Mouse (Mus musculus): ENCODE measurements around the gene Cep104. TPM values are rescaled to one million over a fixed set of nuclear protein-coding genes. Genes with fewer than 3 reads are reported as not detected.
A peak's percentile ranks its signal among the peaks of the same experiment; 100 is the strongest.

The Cep104 gene
- polyA plus RNA-seq, 1 experiment from 2014 or later, result 17.9 TPM

GRCm38 (mm10) chr4:153956569-153957405 is 18.2 kb upstream of the Cep104 start, which contains the start of gene A430005L14Rik:
Gene A430005L14Rik (plus strand): TSS chr4:153957237.
- H3K36me3 ChIP-seq, result peaks cover 25% of the 10 kb centered on the region
- peaks cover 23% of the 10 kb centered on the region for H3K4me1 ChIP-seq
- peak within 1 kb of the TSS; percentile 95 for H3K27ac ChIP-seq
- H3K4me2 ChIP-seq, result peak within 1 kb of the TSS; percentile 86
- H3K27me3 ChIP-seq, result peaks cover 6% of the 10 kb centered on the region; the same call in 1 of the 2 replicates
- 2% methylated on average over 64 of the region's 67 CpGs for WGBS
- H3K9ac ChIP-seq, result peak within 1 kb of the TSS; percentile 92
- H3K9me3 ChIP-seq, result no peaks in the 10 kb centered on the region
- H3K4me3 ChIP-seq, result peak within 1 kb of the TSS; percentile 76
- ATAC-seq (ENCODE audit: insufficient number of reproducible peaks, insufficient read depth, low FRiP score, low TSS enrichment, low read depth), result peak; percentile 92

DNA sequence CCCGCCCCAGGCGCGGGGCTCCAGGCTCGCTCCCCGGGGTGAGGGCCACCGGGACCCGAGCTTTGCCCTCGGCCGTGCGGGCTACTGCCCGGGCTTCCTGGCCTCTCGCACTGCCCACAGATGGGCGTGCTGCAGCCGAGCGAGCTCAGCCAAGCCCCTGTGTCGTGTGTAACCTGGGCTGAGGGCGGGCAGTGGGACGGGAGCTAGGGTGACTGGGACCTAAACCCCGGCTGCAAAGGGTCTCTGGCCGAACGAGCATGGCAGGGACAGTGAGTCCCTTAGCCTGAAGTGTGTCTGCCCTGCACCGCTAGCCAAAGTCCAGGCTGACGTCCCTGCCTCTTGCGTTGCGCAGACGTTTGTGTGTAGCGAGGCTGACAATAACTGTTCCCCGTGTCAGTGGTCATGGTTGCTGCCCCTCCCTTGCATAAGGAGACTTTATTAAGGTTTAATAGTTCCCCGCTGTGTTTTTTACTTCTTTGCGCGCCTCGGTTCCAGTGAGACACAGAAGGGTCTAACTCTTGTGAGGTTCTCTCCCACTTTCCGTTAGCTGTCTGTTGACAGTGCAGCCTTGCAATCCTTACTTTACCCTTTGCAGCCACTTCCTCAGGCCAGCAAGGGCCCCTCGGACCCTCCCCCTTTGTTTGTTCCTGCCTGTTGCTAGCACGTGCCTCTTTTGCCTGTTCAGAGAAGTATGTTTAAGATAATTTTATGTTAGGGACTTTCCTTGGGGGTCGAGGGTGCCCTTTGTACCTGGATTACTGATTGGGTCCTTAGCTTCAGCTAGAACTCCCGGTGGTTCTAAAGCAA is 17.3 kb upstream of the Cep104 start:
- Histone ChIP-seq H3K4me2 (peak overlapping the region; percentile 86), H3K27me3 (peaks cover 6% of the 10 kb centered on the region; the same call in 1 of the 2 replicates)
- no peak; the same call in 1 of the 2 replicates for ATAC-seq (ENCODE audit: insufficient number of reproducible peaks, insufficient read depth, low FRiP score, low TSS enrichment, low read depth)

DNA sequence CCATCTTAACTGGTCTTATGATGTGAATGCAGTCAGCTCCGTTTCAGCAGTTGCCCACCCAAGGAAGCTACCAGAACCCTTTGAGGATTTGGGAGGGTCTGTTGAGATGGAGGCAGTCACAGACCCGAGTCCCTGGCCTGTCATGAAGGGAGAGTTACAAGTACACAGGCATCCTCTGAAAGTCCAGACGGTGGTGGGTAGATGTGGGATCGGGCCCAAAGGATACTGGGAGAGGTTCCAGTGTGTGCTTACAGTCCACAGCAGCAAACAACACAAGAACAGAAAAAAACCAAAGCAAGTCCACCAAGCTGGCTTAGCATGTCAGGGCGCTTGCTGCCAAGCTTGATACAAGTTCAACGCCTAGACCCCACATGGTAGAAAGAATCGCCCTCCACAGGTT is 12.4 kb upstream of the Cep104 start:
- no peak for ATAC-seq (ENCODE audit: insufficient number of reproducible peaks, insufficient read depth, low FRiP score, low TSS enrichment, low read depth)
- H3K4me2 ChIP-seq, result no peak overlapping the region

More for the DNA sequence above, 17.3 kb upstream of the Cep104 start:
- Histone ChIP-seq H3K36me3 (peaks cover 33% of the 10 kb centered on the region), H3K9ac (peak overlapping the region; percentile 92), H3K9me3 (no peaks in the 10 kb centered on the region), H3K4me1 (peaks cover 15% of the 10 kb centered on the region), H3K4me3 (peak overlapping the region; percentile 76), H3K27ac (peak overlapping the region; percentile 95)
- WGBS, result under 1% methylated on average over 36 of the region's 37 CpGs

DNA sequence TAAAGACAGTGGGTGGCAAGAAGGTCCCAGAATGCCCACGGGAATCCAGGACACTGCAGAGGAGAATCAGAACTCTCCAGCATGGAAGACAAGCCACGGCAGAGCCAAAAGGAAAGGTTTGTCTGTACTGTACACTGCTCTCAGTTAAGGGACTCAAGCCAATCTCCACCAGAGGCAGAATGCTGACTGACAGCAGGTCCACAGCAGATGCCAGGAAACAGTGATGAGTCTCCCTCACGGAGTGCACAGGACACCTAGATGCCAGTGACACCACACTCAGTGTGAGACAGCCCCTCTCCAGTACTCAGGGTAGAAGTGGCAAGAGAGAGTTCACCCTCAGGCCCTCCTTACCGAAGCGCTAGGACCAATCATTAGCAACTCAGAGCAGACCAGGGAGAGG is 8.3 kb upstream of the Cep104 start:
- no peak for ATAC-seq (ENCODE audit: insufficient number of reproducible peaks, insufficient read depth, low FRiP score, low TSS enrichment, low read depth)
- Histone ChIP-seq H3K27ac (no peak overlapping the region), H3K4me1 (no peaks in the 10 kb centered on the region), H3K9me3 (no peaks in the 10 kb centered on the region), H3K27me3 (no peaks in the 10 kb centered on the region), H3K4me2 (no peak overlapping the region), H3K9ac (no peak overlapping the region), H3K4me3 (no peak overlapping the region), H3K36me3 (peaks cover 88% of the 10 kb centered on the region)
- WGBS, result 85% methylated on average over 5 of the region's 5 CpGs

More for the DNA sequence above, 12.4 kb upstream of the Cep104 start:
- WGBS, result 82% methylated on average over 7 of the region's 7 CpGs
- H3K27ac ChIP-seq, result no peak overlapping the region
- H3K27me3 ChIP-seq, result no peaks in the 10 kb centered on the region
- H3K4me1 ChIP-seq, result peaks cover 11% of the 10 kb centered on the region
- no peak overlapping the region for H3K4me3 ChIP-seq
- H3K9me3 ChIP-seq, result no peaks in the 10 kb centered on the region
- peaks cover 80% of the 10 kb centered on the region for H3K36me3 ChIP-seq
- H3K9ac ChIP-seq, result no peak overlapping the region

GRCm38 (mm10) chr4:153967556-153967955 is 7.4 kb upstream of the Cep104 start:
- H3K27me3 ChIP-seq, result no peaks in the 10 kb centered on the region
- no peak for ATAC-seq (ENCODE audit: insufficient number of reproducible peaks, insufficient read depth, low FRiP score, low TSS enrichment, low read depth)
- H3K4me3 ChIP-seq, result no peak overlapping the region
- peak overlapping the region; percentile 40; the same call in 1 of the 2 replicates for H3K27ac ChIP-seq
- H3K36me3 ChIP-seq, result peaks cover 81% of the 10 kb centered on the region
- whole genome bisulfite sequencing, result 74% methylated on average over 2 of the region's 2 CpGs
- no peaks in the 10 kb centered on the region for H3K4me1 ChIP-seq
- no peaks in the 10 kb centered on the region for H3K9me3 ChIP-seq
- no peak overlapping the region for H3K4me2 ChIP-seq
- H3K9ac ChIP-seq, result peak overlapping the region; percentile 27; the same call in 1 of the 2 replicates

DNA sequence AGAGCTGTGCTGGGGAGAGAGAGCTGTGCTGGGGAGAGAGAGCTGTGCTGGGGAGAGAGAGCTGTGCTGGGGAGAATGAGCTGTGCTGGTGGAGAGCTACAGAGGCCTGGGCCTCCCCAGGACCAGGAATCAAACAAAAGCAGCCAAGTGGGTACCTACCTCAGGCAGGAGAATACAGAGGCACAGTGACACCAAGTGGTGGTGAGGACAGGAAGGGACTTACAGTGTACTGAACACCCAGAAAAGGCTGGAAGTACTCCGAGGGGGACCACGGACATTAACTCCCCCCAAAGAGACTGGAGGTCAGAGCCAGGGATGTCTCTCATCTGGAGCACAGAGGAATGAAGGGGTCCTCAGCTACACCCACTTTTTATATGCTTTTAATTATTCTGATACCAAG is 6.9 kb upstream of the Cep104 start:
- Histone ChIP-seq H3K4me2 (no peak overlapping the region), H3K9ac (no peak overlapping the region), H3K4me1 (no peaks in the 10 kb centered on the region; the same call in 1 of the 2 replicates), H3K27me3 (no peaks in the 10 kb centered on the region), H3K27ac (peak overlapping the region; percentile 64), H3K9me3 (no peaks in the 10 kb centered on the region), H3K36me3 (peaks cover 76% of the 10 kb centered on the region), H3K4me3 (no peak overlapping the region)
- ATAC-seq (ENCODE audit: insufficient number of reproducible peaks, insufficient read depth, low FRiP score, low TSS enrichment, low read depth), result no peak
- WGBS, result 77% methylated on average over 2 of the region's 2 CpGs

- 0 out of 2 replicates have a peak, but pooled peaks have one; percentile 13 for ATAC-seq (ENCODE audit: insufficient number of reproducible peaks, insufficient read depth, low FRiP score, low TSS enrichment, low read depth)
- under 1% methylated on average over 33 of the region's 33 CpGs for WGBS
- Histone ChIP-seq H3K4me3 (peak overlapping the region; percentile 99), H3K9ac (peak overlapping the region; percentile 94), H3K27ac (peak overlapping the region; percentile 33; the same call in 1 of the 2 replicates), H3K4me2 (peak overlapping the region; percentile 92), H3K4me1 (peaks cover 25% of the 10 kb centered on the region), H3K36me3 (peaks cover 33% of the 10 kb centered on the region), H3K27me3 (no peaks in the 10 kb centered on the region), H3K9me3 (no peaks in the 10 kb centered on the region)
Measured at GRCm38 (mm10) chr4:153975292-153975662, 283 bp downstream of the Cep104 start.

DNA sequence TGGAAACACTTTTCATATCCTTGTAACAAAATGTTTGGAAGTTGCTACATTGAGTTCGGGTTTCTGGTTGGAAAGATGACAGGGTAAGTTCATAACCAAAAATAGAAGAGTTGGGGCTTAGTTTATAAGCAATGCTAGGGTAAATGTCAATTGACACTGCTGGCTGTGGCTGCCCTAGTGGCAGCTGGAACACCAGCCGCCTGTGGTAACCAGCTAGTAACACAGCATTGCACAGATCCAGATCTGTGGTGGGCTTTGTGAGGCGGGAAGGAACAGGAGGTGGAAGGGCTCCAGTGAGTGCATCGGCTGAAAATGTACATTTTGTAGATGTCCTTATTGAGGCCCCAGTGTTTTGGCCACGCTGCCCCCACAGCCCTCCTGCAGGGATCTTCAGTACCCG is 774 bp downstream of the Cep104 start:
- Histone ChIP-seq H3K9ac (peak overlapping the region; percentile 94), H3K4me3 (peak overlapping the region; percentile 99), H3K36me3 (peaks cover 33% of the 10 kb centered on the region)

GRCm38 (mm10) chr4:153979243-153979642 is 4.2 kb downstream of the Cep104 start:
- Histone ChIP-seq H3K9ac (no peak overlapping the region), H3K4me2 (no peak overlapping the region), H3K27ac (no peak overlapping the region), H3K4me3 (no peak overlapping the region), H3K4me1 (peaks cover 16% of the 10 kb centered on the region), H3K36me3 (peaks cover 53% of the 10 kb centered on the region), H3K27me3 (no peaks in the 10 kb centered on the region), H3K9me3 (no peaks in the 10 kb centered on the region)
- no peak for ATAC-seq (ENCODE audit: insufficient number of reproducible peaks, insufficient read depth, low FRiP score, low TSS enrichment, low read depth)
- WGBS, result 91% methylated on average over 10 of the region's 10 CpGs

More for the DNA sequence above, 774 bp downstream of the Cep104 start:
- Histone ChIP-seq H3K27me3 (no peaks in the 10 kb centered on the region), H3K9me3 (no peaks in the 10 kb centered on the region), H3K4me2 (peak overlapping the region; percentile 92), H3K27ac (no peak overlapping the region), H3K4me1 (peaks cover 25% of the 10 kb centered on the region)
- no peak for ATAC-seq (ENCODE audit: insufficient number of reproducible peaks, insufficient read depth, low FRiP score, low TSS enrichment, low read depth)
- 44% methylated on average over 6 of the region's 6 CpGs for WGBS

DNA sequence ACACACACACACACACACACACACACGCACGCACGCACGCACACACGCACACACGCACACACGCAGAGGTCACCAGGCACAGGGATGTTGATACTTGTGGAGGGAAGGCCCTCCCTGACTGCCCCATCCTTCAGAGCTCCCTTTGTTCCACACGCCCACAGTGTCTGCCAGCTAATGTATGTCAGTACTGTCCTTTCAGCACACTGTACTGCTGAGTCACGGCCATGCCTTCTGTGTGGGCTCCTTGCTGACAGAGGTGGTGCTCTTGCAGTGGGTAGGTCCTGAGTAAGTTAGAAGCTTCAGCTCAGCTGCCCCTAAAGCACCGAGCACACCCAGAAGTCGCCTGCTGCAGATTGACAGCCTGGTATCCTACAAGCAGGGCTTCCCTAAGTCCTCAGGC is 5.5 kb downstream of the Cep104 start:
- ATAC-seq (ENCODE audit: insufficient number of reproducible peaks, insufficient read depth, low FRiP score, low TSS enrichment, low read depth), result no peak
- Histone ChIP-seq H3K27ac (no peak overlapping the region), H3K9ac (no peak overlapping the region), H3K36me3 (peaks cover 65% of the 10 kb centered on the region), H3K27me3 (no peaks in the 10 kb centered on the region), H3K4me2 (no peak overlapping the region), H3K4me1 (peaks cover 15% of the 10 kb centered on the region), H3K4me3 (no peak overlapping the region), H3K9me3 (no peaks in the 10 kb centered on the region)
- 94% methylated on average over 11 of the region's 11 CpGs for WGBS

DNA sequence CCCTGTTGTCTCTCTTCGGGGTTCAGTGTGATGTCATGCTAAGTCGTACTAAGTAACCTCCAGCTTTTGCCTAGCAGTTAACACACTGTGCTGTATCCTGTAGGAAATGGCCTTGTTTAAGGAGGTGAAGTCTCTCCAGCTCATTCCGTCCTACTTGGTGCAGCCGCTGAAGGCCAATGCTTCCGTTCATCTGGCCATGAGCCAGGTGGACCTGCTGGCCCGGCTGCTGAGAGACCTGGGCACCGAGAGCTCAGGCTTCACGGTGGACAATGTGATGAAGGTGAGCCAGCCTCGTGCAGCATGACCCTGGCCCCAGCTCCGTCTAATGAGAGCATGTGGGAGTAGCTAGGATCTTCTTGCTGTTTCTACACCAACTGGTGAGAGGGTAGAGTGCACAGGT is 17.7 kb downstream of the Cep104 start:
- Histone ChIP-seq H3K4me3 (no peak overlapping the region), H3K4me1 (peaks cover 9% of the 10 kb centered on the region), H3K27me3 (no peaks in the 10 kb centered on the region), H3K4me2 (no peak overlapping the region), H3K36me3 (peaks cover 92% of the 10 kb centered on the region), H3K27ac (no peak overlapping the region), H3K9me3 (no peaks in the 10 kb centered on the region), H3K9ac (no peak overlapping the region)
- 90% methylated on average over 10 of the region's 10 CpGs for WGBS
- no peak for ATAC-seq (ENCODE audit: insufficient number of reproducible peaks, insufficient read depth, low FRiP score, low TSS enrichment, low read depth)
